Mouse (Mus musculus) MEL (cell line): ENCODE measurements at regions not wholly inside any gene's neighbourhood (a gene's known extent, or its start where the extent isn't known, plus 50 kb on each side); places are given as distances from the start of the nearest gene placed in this dataset.

Source experiments
- DNase-seq: peaks from one replicate; pipeline ENCODE4 v3.0.0; 2011; ENCODE audit warnings: low read depth, low spot score
- H3K27ac ChIP-seq: 2 replicates; pipeline ENCODE4 v1.5.1; 2012; ENCODE audit warnings: low read depth, mild to moderate bottlenecking, control low read depth, low read length, moderate library complexity; ENCODE audit not compliant: control insufficient read depth
- H3K27me3 ChIP-seq, 2 experiments: fragments of 150-350 bp in 1 of 2; sonication (generic) in 1 of 2; 2 replicates each; pipeline ENCODE4 v1.6.1; 2012; ENCODE audit warnings: low read length in 2 of 2, mild to moderate bottlenecking in 2 of 2, improper control_type of control experiment in 1 of 2, moderate library complexity in 1 of 2; ENCODE audit not compliant: insufficient read depth in 2 of 2, control insufficient read depth in 1 of 2
- H3K36me3 ChIP-seq, 2 experiments: 2 replicates each; pipeline ENCODE4 v1.6.1; 2012 to 2014; ENCODE audit warnings: low read length in 2 of 2, improper control_type of control experiment in 1 of 2, inconsistent platforms in 1 of 2, mild to moderate bottlenecking in 1 of 2; ENCODE audit not compliant: insufficient read depth in 2 of 2, control insufficient read depth in 1 of 2
- H3K4me1 ChIP-seq, 2 experiments: fragments of 150-350 bp in 1 of 2; sonication (generic) in 1 of 2; 2 replicates each; pipeline ENCODE4 v1.6.1; 2012; ENCODE audit warnings: low read length in 2 of 2, improper control_type of control experiment in 1 of 2, mild to moderate bottlenecking in 1 of 2; ENCODE audit not compliant: insufficient read depth in 2 of 2, control insufficient read depth in 1 of 2
- H3K4me3 ChIP-seq, 2 experiments: fragments of 150-350 bp in 1 of 2; sonication (generic) in 1 of 2; 2 replicates each; pipeline ENCODE4 v1.5.1; 2012; ENCODE audit warnings: low read depth in 2 of 2, low read length in 2 of 2, mild to moderate bottlenecking in 2 of 2, moderate library complexity in 2 of 2, control low read depth in 1 of 2, improper control_type of control experiment in 1 of 2; ENCODE audit not compliant: control insufficient read depth in 1 of 2, insufficient read depth in 1 of 2
- H3K79me2 ChIP-seq: 2 replicates; pipeline ENCODE4 v1.6.1; 2012; ENCODE audit warnings: mild to moderate bottlenecking, low read length, moderate library complexity; ENCODE audit not compliant: control insufficient read depth, poor library complexity, insufficient read depth
- H3K9ac ChIP-seq: 2 replicates; pipeline ENCODE4 v1.6.1; 2012; ENCODE audit warnings: low read depth, mild to moderate bottlenecking, control low read depth, low read length, moderate library complexity; ENCODE audit not compliant: control insufficient read depth, poor library complexity, severe bottlenecking
- H3K9me3 ChIP-seq: fragments of 150-350 bp; sonication (generic); replicated peaks from 2 replicates; pipeline ENCODE4 v1.6.1; 2012; ENCODE audit warnings: mild to moderate bottlenecking, low read length, improper control_type of control experiment, moderate library complexity; ENCODE audit not compliant: insufficient read depth
- BHLHE40 ChIP-seq: IDR thresholded peaks from 2 replicates; pipeline ENCODE4 v1.6.1; 2012; ENCODE audit warnings: low read depth, mild to moderate bottlenecking, inconsistent platforms, low read length, improper control_type of control experiment, borderline replicate concordance
- E2F4 ChIP-seq: IDR thresholded peaks from 2 replicates; pipeline ENCODE4 v1.6.1; 2011; ENCODE audit warnings: low read depth, low read length, improper control_type of control experiment, borderline replicate concordance
- ELF1 ChIP-seq: IDR thresholded peaks from 2 replicates; pipeline ENCODE4 v1.6.1; 2014; ENCODE audit warnings: low read depth, mild to moderate bottlenecking, inconsistent platforms, low read length, improper control_type of control experiment, moderate library complexity
- ETS1 ChIP-seq: IDR thresholded peaks from 2 replicates; pipeline ENCODE4 v1.6.1; 2012; ENCODE audit warnings: low read depth, mild to moderate bottlenecking, inconsistent platforms, low read length, improper control_type of control experiment, moderate library complexity
- GATA1 ChIP-seq: IDR thresholded peaks from 2 replicates; pipeline ENCODE4 v1.6.1; 2011; ENCODE audit warnings: low read depth, low read length, improper control_type of control experiment
- MAFK ChIP-seq: IDR thresholded peaks from 2 replicates; pipeline ENCODE4 v1.6.1; 2011; ENCODE audit warnings: low read depth, mild to moderate bottlenecking, low read length, improper control_type of control experiment, borderline replicate concordance
- MAZ ChIP-seq: IDR thresholded peaks from 2 replicates; pipeline ENCODE4 v1.6.1; 2012; ENCODE audit warnings: low read depth, mild to moderate bottlenecking, inconsistent platforms, low read length, improper control_type of control experiment
- MEF2A ChIP-seq: IDR thresholded peaks from 2 replicates; pipeline ENCODE4 v1.6.1; 2014; ENCODE audit warnings: low read depth, mild to moderate bottlenecking, inconsistent platforms, low read length, improper control_type of control experiment; ENCODE audit not compliant: poor library complexity, insufficient replicate concordance, severe bottlenecking; ENCODE audit errors: extremely low read depth
- MYC ChIP-seq: IDR thresholded peaks from 2 replicates; pipeline ENCODE4 v1.6.1; 2011; ENCODE audit warnings: low read depth, mild to moderate bottlenecking, low read length, improper control_type of control experiment, moderate library complexity
- NRF1 ChIP-seq: IDR thresholded peaks from 2 replicates; pipeline ENCODE4 v1.6.1; 2014; ENCODE audit warnings: low read depth, mild to moderate bottlenecking, inconsistent platforms, low read length, improper control_type of control experiment, moderate library complexity; ENCODE audit not compliant: poor library complexity, insufficient read depth, severe bottlenecking
- POLR2A ChIP-seq, 2 experiments: IDR thresholded peaks; 2 replicates each; pipeline ENCODE4 v1.6.1; 2011 to 2012; ENCODE audit warnings: low read length in 2 of 2, mild to moderate bottlenecking in 2 of 2, control low read depth in 1 of 2, improper control_type of control experiment in 1 of 2, low read depth in 1 of 2, moderate library complexity in 1 of 2; ENCODE audit not compliant: control insufficient read depth in 1 of 2, insufficient read depth in 1 of 2, poor library complexity in 1 of 2
- RCOR1 ChIP-seq: IDR thresholded peaks from 2 replicates; pipeline ENCODE4 v1.6.1; 2012; ENCODE audit warnings: low read depth, mild to moderate bottlenecking, inconsistent platforms, low read length, improper control_type of control experiment
- SIN3A ChIP-seq: IDR thresholded peaks from 2 replicates; pipeline ENCODE4 v1.6.1; 2012; ENCODE audit warnings: low read length, improper control_type of control experiment, inconsistent platforms
- TBP ChIP-seq: IDR thresholded peaks from 2 replicates; pipeline ENCODE4 v1.8.0; 2011; ENCODE audit warnings: low read depth, low read length, improper control_type of control experiment
- TCF12 ChIP-seq: IDR thresholded peaks from 2 replicates; pipeline ENCODE4 v1.6.1; 2014; ENCODE audit warnings: low read depth, mild to moderate bottlenecking, inconsistent platforms, low read length, improper control_type of control experiment, moderate library complexity
- UBTF ChIP-seq: IDR thresholded peaks from 2 replicates; pipeline ENCODE4 v1.6.1; 2012; ENCODE audit warnings: low read depth, mild to moderate bottlenecking, inconsistent platforms, low read length, improper control_type of control experiment, moderate library complexity, borderline replicate concordance; ENCODE audit not compliant: insufficient read depth
- USF1 ChIP-seq: IDR thresholded peaks from 2 replicates; pipeline ENCODE4 v1.6.1; 2014; ENCODE audit warnings: low read depth, mild to moderate bottlenecking, inconsistent platforms, low read length, improper control_type of control experiment, moderate library complexity
- USF2 ChIP-seq, 2 experiments: IDR thresholded peaks; 2 replicates each; pipeline ENCODE4 v1.6.1; 2011 to 2012; ENCODE audit warnings: improper control_type of control experiment in 2 of 2, low read length in 2 of 2, borderline replicate concordance in 1 of 2, inconsistent platforms in 1 of 2, low read depth in 1 of 2, mild to moderate bottlenecking in 1 of 2; ENCODE audit not compliant: insufficient read depth in 1 of 2
- ZKSCAN1 ChIP-seq: IDR thresholded peaks from 2 replicates; pipeline ENCODE4 v1.6.1; 2012; ENCODE audit warnings: low read depth, mild to moderate bottlenecking, inconsistent platforms, low read length, improper control_type of control experiment, moderate library complexity
- ZMIZ1 ChIP-seq: IDR thresholded peaks from 2 replicates; pipeline ENCODE4 v1.6.1; 2012; ENCODE audit warnings: low read depth, mild to moderate bottlenecking, inconsistent platforms, low read length, improper control_type of control experiment, moderate library complexity
- ZNF384 ChIP-seq: IDR thresholded peaks from 2 replicates; pipeline ENCODE4 v1.6.1; 2012; ENCODE audit warnings: low read depth, mild to moderate bottlenecking, inconsistent platforms, low read length, improper control_type of control experiment

- no peak overlapping the region for H3K27ac ChIP-seq
- no peak for DNase-seq
- H3K9me3 ChIP-seq = no peaks in the 10 kb centered on the region
- no peaks in the 10 kb centered on the region for H3K4me1 ChIP-seq
- H3K36me3 ChIP-seq = no peaks in the 10 kb centered on the region
- H3K79me2 ChIP-seq = no peaks in the 10 kb centered on the region
- no peak overlapping the region for H3K4me3 ChIP-seq
- no peaks in the 10 kb centered on the region for H3K27me3 ChIP-seq
- H3K9ac ChIP-seq = no peak overlapping the region
- TF ChIP-seq SIN3A (no peak), MEF2A (no peak), UBTF (no peak), TCF12 (no peak), RCOR1 (no peak), MYC (no peak), ETS1 (no peak), MAZ (no peak), ZMIZ1 (no peak)
- TF ChIP-seq, all 39 proteins: peak for 0
Measured at GRCm38 (mm10) chr10:9087171-9087570, 201.3 kb upstream of the Sash1 start.

GRCm38 (mm10) chr10:9086666-9087065 lies 200.8 kb upstream of the Sash1 start:
- H3K36me3 ChIP-seq = no peaks in the 10 kb centered on the region
- no peak for TF ChIP-seq ELF1
- TF ChIP-seq UBTF = no peak
- TF ChIP-seq ETS1 = no peak
- TF ChIP-seq POLR2A (IDR thresholded peaks at IDR 0.05; ENCODE audit: control insufficient read depth in 1 of 2, insufficient read depth in 1 of 2, low read depth in 1 of 2, low read length in 2 of 2, poor library complexity in 1 of 2) = no peak
- no peak for TF ChIP-seq ZMIZ1
- TF ChIP-seq MAFK = no peak
- TF ChIP-seq USF2 (IDR thresholded peaks at IDR 0.05; ENCODE audit: borderline replicate concordance in 1 of 2, insufficient read depth in 1 of 2, low read depth in 1 of 2, low read length in 2 of 2) = no peak
- TF ChIP-seq MAZ = no peak
- no peak for TF ChIP-seq USF1
- TF ChIP-seq ZKSCAN1 = no peak
- TF ChIP-seq TBP = no peak
- no peak for TF ChIP-seq E2F4
- no peak for TF ChIP-seq GATA1
- TF ChIP-seq ZNF384 = no peak
- no peak for TF ChIP-seq BHLHE40
- no peak for TF ChIP-seq TCF12
- TF ChIP-seq NRF1 = no peak
- TF ChIP-seq RCOR1 = no peak
- TF ChIP-seq, all 39 proteins: peak for 0
- Histone ChIP-seq H3K27ac (no peak overlapping the region), H3K4me1 (no peaks in the 10 kb centered on the region), H3K4me3 (no peak overlapping the region), H3K9ac (no peak overlapping the region), H3K79me2 (no peaks in the 10 kb centered on the region), H3K27me3 (no peaks in the 10 kb centered on the region), H3K9me3 (no peaks in the 10 kb centered on the region)
- DNase-seq = no peak
